Mouse (Mus musculus) hindbrain, embryonic 14.5 days (tissue): ENCODE results near the gene Gdi1. TPM values are rescaled to one million over a fixed set of nuclear protein-coding genes. Genes with fewer than 3 reads are reported as not detected.

Experiments
- ATAC-seq: fragments of 200-750 bp; cut with Nextera tagmentation; 2 replicates; pipeline ENCODE4 v1.8.0; 2017; ENCODE audit warnings: moderate number of reproducible peaks, mild to moderate bottlenecking, moderate TSS enrichment, moderate library complexity; ENCODE audit not compliant: low FRiP score
- DNase-seq: peaks from one replicate; pipeline ENCODE4 v3.0.0-alpha.2; 2015; ENCODE audit warnings: low spot score
- H3K27ac ChIP-seq: fragments of 300-500 bp; sonication (generic); 2 replicates; pipeline ENCODE4 v1.5.1; 2014; ENCODE audit warnings: mild to moderate bottlenecking, moderate library complexity
- H3K27me3 ChIP-seq: fragments of 300-500 bp; sonication (generic); 2 replicates; pipeline ENCODE4 v1.6.1; 2014; ENCODE audit warnings: mild to moderate bottlenecking, low read length, mixed read lengths; ENCODE audit not compliant: control insufficient read depth, insufficient read depth
- H3K36me3 ChIP-seq: fragments of 300-500 bp; sonication (generic); replicated peaks from 2 replicates; pipeline ENCODE4 v1.6.1; 2014; ENCODE audit not compliant: control insufficient read depth, insufficient read depth
- H3K4me1 ChIP-seq: fragments of 300-500 bp; sonication (generic); replicated peaks from 2 replicates; pipeline ENCODE4 v1.6.1; 2014; ENCODE audit warnings: antibody characterized with exemption, low read length, mixed read lengths; ENCODE audit not compliant: control insufficient read depth, insufficient read depth
- H3K4me2 ChIP-seq: fragments of 300-500 bp; sonication (generic); replicated peaks from 2 replicates; pipeline ENCODE4 v1.6.1; 2014; ENCODE audit warnings: mild to moderate bottlenecking, moderate library complexity
- H3K4me3 ChIP-seq: fragments of 300-500 bp; sonication (generic); replicated peaks from 2 replicates; pipeline ENCODE4 v1.5.1; 2014; ENCODE audit warnings: mild to moderate bottlenecking, low read length
- H3K9ac ChIP-seq: fragments of 300-500 bp; sonication (generic); 2 replicates; pipeline ENCODE4 v1.6.1; 2014
- H3K9me3 ChIP-seq: fragments of 300-500 bp; sonication (generic); 2 replicates; pipeline ENCODE4 v1.6.1; 2016; ENCODE audit warnings: low read length; ENCODE audit not compliant: control insufficient read depth
- WGBS: fragments of 180-500 bp; shearing (Covaris S2); extraction: QIAGEN DNeasy Blood & Tissue Kit; methylation state at CpG from one replicate; pipeline ENCODE4 v1.1.7; 2014; 5-methylcytosine and 5-hydroxymethylcytosine counted together
- polyA plus RNA-seq: library from polyadenylated mRNA; unstranded; fragments of >200 nt; fragmentation: Nextera tagmentation; extraction: Ambion mirVana; gene quantifications from 2 replicates; pipeline ENCODE4 v1.2.1, GENCODE M21; 2014

The Gdi1 gene
- polyA plus RNA-seq, 1 experiment from 2014 or later = 781 TPM

- Histone ChIP-seq H3K27ac (peak within 1 kb of the TSS; percentile 86), H3K9ac (peak within 1 kb of the TSS; percentile 76), H3K27me3 (no peaks in the 10 kb centered on the region), H3K36me3 (no peaks in the 10 kb centered on the region), H3K4me3 (peak within 1 kb of the TSS; percentile 59), H3K9me3 (no peaks in the 10 kb centered on the region), H3K4me1 (peaks cover 6% of the 10 kb centered on the region; the same call in 1 of the 2 replicates), H3K4me2 (peak within 1 kb of the TSS; percentile 65)
- peak; percentile 63 for ATAC-seq
- DNase-seq = no peak
- WGBS = 29% methylated on average over 16 of the region's 16 CpGs
These were observed 22.9 kb upstream of the Gdi1 start, which contains the start of the genes Taz and Dnase1l1 for GRCm38 (mm10) chrX:74281732-74282394. Taz (plus strand) TSS chrX:74281912. Dnase1l1 (minus strand) TSS chrX:74282337.

GRCm38 (mm10) chrX:74282395-74283091 is 22.3 kb upstream of the Gdi1 start:
- peak overlapping the region; percentile 86 for H3K27ac ChIP-seq
- no peaks in the 10 kb centered on the region for H3K9me3 ChIP-seq
- peak overlapping the region; percentile 65 for H3K4me2 ChIP-seq
- 20% methylated on average over 39 of the region's 39 CpGs for WGBS
- no peaks in the 10 kb centered on the region for H3K36me3 ChIP-seq
- H3K4me1 ChIP-seq = peaks cover 6% of the 10 kb centered on the region; the same call in 1 of the 2 replicates
- peak; percentile 85 for ATAC-seq
- peak overlapping the region; percentile 59 for H3K4me3 ChIP-seq
- DNase-seq = peak; percentile 80
- no peaks in the 10 kb centered on the region for H3K27me3 ChIP-seq
- H3K9ac ChIP-seq = peak overlapping the region; percentile 76

GRCm38 (mm10) chrX:74283092-74283437 is 21.7 kb upstream of the Gdi1 start:
- WGBS = 42% methylated on average over 5 of the region's 5 CpGs
- DNase-seq = no peak

GRCm38 (mm10) chrX:74293431-74293830 is 11.4 kb upstream of the Gdi1 start:
- Histone ChIP-seq H3K9ac (no peak overlapping the region), H3K27ac (no peak overlapping the region), H3K4me1 (no peaks in the 10 kb centered on the region), H3K4me3 (no peak overlapping the region), H3K27me3 (no peaks in the 10 kb centered on the region), H3K4me2 (no peak overlapping the region), H3K36me3 (peaks cover 6% of the 10 kb centered on the region; the same call in 1 of the 2 replicates), H3K9me3 (no peaks in the 10 kb centered on the region)
- ATAC-seq (no peak), DNase-seq (no peak)
- 80% methylated on average over 4 of the region's 4 CpGs for WGBS

More at GRCm38 (mm10) chrX:74283092-74283437, 21.7 kb upstream of the Gdi1 start:
- no peaks in the 10 kb centered on the region for H3K9me3 ChIP-seq
- ATAC-seq = peak; percentile 42
- H3K36me3 ChIP-seq = no peaks in the 10 kb centered on the region
- no peaks in the 10 kb centered on the region for H3K27me3 ChIP-seq
- H3K4me2 ChIP-seq = peak overlapping the region; percentile 65
- H3K4me3 ChIP-seq = peak overlapping the region; percentile 59
- peak overlapping the region; percentile 76 for H3K9ac ChIP-seq
- peaks cover 6% of the 10 kb centered on the region; the same call in 1 of the 2 replicates for H3K4me1 ChIP-seq
- peak overlapping the region; percentile 86 for H3K27ac ChIP-seq

GRCm38 (mm10) chrX:74296538-74297448 is 8.0 kb upstream of the Gdi1 start, which contains the start of gene Atp6ap1:
Atp6ap1 (plus strand) TSS chrX:74297097.
- peak; percentile 88 for DNase-seq
- H3K27me3 ChIP-seq = no peaks in the 10 kb centered on the region
- peak within 1 kb of the TSS; percentile 87 for H3K27ac ChIP-seq
- peak within 1 kb of the TSS; percentile 69 for H3K4me2 ChIP-seq
- ATAC-seq = peak; percentile 99
- peaks cover 19% of the 10 kb centered on the region; the same call in 1 of the 2 replicates for H3K36me3 ChIP-seq
- WGBS = 14% methylated on average over 35 of the region's 37 CpGs
- H3K9me3 ChIP-seq = no peaks in the 10 kb centered on the region
- peak within 1 kb of the TSS; percentile 82 for H3K9ac ChIP-seq
- H3K4me1 ChIP-seq = no peaks in the 10 kb centered on the region
- H3K4me3 ChIP-seq = peak within 1 kb of the TSS; percentile 67

GRCm38 (mm10) chrX:74298348-74298747 is 6.5 kb upstream of the Gdi1 start:
- Histone ChIP-seq H3K9me3 (no peaks in the 10 kb centered on the region), H3K4me1 (no peaks in the 10 kb centered on the region), H3K36me3 (peaks cover 30% of the 10 kb centered on the region; the same call in 1 of the 2 replicates), H3K27ac (no peak overlapping the region), H3K4me2 (no peak overlapping the region; the same call in 1 of the 2 replicates), H3K27me3 (no peaks in the 10 kb centered on the region), H3K4me3 (no peak overlapping the region), H3K9ac (no peak overlapping the region)
- ATAC-seq (no peak), DNase-seq (no peak)
- WGBS = 100% methylated on average over 1 of the region's 1 CpGs

- WGBS = 90% methylated on average over 3 of the region's 3 CpGs
- H3K27ac ChIP-seq = no peak overlapping the region
- no peak overlapping the region for H3K4me3 ChIP-seq
- ATAC-seq (no peak), DNase-seq (no peak)
- H3K4me2 ChIP-seq = no peak overlapping the region
- peaks cover 6% of the 10 kb centered on the region; the same call in 1 of the 2 replicates for H3K4me1 ChIP-seq
- H3K9ac ChIP-seq = no peak overlapping the region
- peaks cover 35% of the 10 kb centered on the region; the same call in 1 of the 2 replicates for H3K36me3 ChIP-seq
- no peaks in the 10 kb centered on the region for H3K9me3 ChIP-seq
- no peaks in the 10 kb centered on the region for H3K27me3 ChIP-seq
These were observed 5.1 kb upstream of the Gdi1 start for GRCm38 (mm10) chrX:74299721-74300120.

GRCm38 (mm10) chrX:74312540-74313464 is 8.0 kb downstream of the Gdi1 start, which contains the start of gene Fam50a:
Fam50a (plus strand) TSS chrX:74313033.
- Histone ChIP-seq H3K27ac (peak within 1 kb of the TSS; percentile 91), H3K36me3 (peaks cover 43% of the 10 kb centered on the region), H3K4me1 (peaks cover 4% of the 10 kb centered on the region; the same call in 1 of the 2 replicates), H3K9me3 (no peaks in the 10 kb centered on the region), H3K4me3 (peak within 1 kb of the TSS; percentile 55), H3K4me2 (peak within 1 kb of the TSS; percentile 57), H3K27me3 (no peaks in the 10 kb centered on the region), H3K9ac (peak within 1 kb of the TSS; percentile 74)
- 20% methylated on average over 58 of the region's 59 CpGs for WGBS
- ATAC-seq = peak; percentile 97
- peak; percentile 86 for DNase-seq
